Mouse (Mus musculus) cerebellum, adult 2 months (tissue): ENCODE measurements around the gene Vav1.
A peak's percentile ranks its signal among the peaks of the same experiment; 100 is the strongest.

ENCODE experiments used
- CTCF ChIP-seq: fragments of 200-500 bp; IDR thresholded peaks from 2 replicates; pipeline ENCODE4 v1.5.1; 2011; ENCODE audit warnings: low read depth, mild to moderate bottlenecking, control low read depth, low read length, moderate library complexity, borderline replicate concordance; ENCODE audit not compliant: insufficient read depth
- POLR2A ChIP-seq: fragments of 200-500 bp; IDR thresholded peaks from 2 replicates; pipeline ENCODE4 v1.6.1; 2011; ENCODE audit warnings: low read length, control low read depth, borderline replicate concordance; ENCODE audit not compliant: insufficient read depth

DNA sequence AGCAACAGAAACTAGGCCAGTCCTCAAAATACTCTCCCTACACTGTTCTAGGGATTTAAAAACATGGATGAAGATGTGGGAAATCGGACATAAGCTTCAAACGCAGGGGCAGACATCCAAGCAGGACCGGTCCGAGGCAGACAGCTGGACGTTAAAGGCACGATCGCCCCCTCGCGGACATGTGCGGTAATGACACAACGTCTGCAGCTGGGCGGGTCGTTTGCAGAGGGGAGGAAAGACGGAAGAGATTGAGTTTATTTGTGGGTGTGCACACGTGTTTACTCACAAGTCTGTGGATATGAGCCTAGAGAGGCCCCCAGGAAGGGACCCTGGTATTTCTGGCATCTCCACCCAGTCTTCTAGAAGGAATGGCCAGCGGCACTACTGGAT lies 55.9 kb downstream of the Vav1 start:
- TF ChIP-seq POLR2A: no peak
- TF ChIP-seq CTCF: peak; percentile 87
